Mouse (Mus musculus): ENCODE data around the gene Rps28. TPM values are rescaled to one million over a fixed set of nuclear protein-coding genes. Genes with fewer than 3 reads are reported as not detected.

The Rps28 gene
- polyA plus RNA-seq, 1 experiment from 2014 or later = 613 TPM

DNA sequence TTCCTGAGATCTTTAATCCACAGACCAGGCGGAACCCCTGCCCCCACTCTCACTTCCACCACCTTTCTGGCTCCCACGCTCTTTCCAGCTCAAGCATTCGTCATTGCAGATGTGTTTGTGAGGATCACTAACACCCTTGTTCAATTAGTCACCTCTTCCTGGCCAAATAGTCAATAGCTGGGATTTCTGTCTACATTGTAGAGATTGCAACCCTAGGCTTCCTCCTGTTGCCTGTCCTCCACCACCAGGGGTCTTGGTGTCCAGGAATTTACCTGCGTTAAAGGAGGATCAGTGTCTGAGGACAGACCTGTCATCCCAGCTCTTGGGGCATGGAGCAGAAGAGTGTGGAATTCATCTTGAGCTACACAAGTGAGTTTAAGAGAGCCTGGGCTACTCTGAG, 42.3 kb downstream of the Rps28 start:
- WGBS = 32% methylated on average over 4 of the region's 4 CpGs
- Histone ChIP-seq H3K27ac (replicated peaks) (no peak overlapping the region), H3K36me3 (no peaks in the 10 kb centered on the region), H3K4me2 (replicated peaks) (peak overlapping the region; percentile 71), H3K4me1 (peaks cover 16% of the 10 kb centered on the region), H3K9me3 (0 out of 2 replicates have a peak, but pooled peaks cover 4% of the 10 kb centered on the region), H3K4me3 (peak overlapping the region; percentile 43; the same call in 1 of the 2 replicates), H3K27me3 (peaks cover 28% of the 10 kb centered on the region), H3K9ac (replicated peaks) (no peak overlapping the region; the same call in 1 of the 2 replicates)
- no peak for ATAC-seq (ENCODE audit: low FRiP score, low read depth)

DNA sequence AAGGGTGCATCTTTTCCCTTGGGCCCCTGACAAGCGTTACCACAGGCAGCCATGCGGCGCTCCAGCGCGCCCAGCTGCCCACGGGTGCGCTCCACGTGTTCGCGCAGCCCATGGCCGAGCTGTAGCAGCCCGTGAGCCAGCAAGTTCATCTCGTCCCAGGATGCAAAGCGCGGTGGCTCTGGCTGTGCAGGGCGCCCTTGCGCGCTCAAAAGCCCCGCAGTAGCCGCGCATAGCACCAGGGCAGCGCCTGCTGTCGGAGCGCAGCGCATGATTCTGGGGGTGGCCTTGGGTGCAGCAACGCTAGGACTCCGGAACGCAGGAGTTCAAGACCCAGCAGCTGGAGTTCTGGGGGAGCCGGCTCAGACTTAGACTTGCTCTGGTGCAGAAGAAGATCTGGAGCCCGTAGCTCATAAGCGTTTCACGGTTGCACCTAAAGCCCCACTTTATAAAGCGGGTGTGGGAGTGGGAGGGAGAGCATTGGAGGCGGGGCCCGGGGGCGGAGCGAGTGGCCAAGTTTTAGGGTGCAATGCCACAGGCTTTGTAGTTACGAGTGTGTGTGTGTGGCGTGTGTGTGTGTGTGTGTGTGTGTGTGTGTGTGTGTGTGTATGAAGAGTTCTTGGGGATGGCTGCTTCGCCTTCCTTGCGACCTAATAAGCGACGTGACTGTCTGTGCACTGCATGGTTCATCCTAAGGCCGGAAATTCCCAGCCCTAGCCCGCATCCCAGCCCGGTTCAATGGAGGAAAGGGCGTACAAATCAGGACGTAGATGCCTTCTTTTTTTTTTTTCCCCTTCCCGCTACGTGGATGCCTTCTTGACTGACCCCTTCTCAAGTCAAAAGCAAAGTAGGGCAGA, 43.0 kb downstream of the Rps28 start, which contains the start of gene Angptl4:
Gene Angptl4 (minus strand): TSS at position 707 of the 854 bp plus-strand sequence.
- peak; percentile 91 for ATAC-seq (ENCODE audit: low FRiP score, low read depth)

DNA sequence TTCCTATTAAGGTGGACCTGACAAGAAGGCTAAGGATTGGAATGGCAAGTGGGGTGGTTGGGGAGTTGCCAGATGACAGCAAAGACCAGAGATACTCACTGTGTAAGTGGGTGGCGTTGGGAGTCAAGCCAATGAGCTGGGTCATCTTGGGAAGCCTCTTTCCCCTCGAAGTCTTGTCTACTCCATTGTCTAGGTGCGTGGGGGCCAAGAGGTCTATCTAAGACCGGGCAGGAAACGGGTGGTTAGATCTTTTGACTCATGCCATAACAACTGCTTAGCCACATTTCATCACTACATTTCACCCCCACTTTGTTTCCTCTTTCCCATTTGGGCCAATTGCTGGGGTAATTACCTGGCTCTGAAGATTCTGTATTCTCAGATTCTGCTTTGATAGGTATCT, 43.9 kb downstream of the Rps28 start:
- Histone ChIP-seq H3K27me3 (peaks cover 28% of the 10 kb centered on the region), H3K4me1 (peaks cover 16% of the 10 kb centered on the region), H3K4me2 (replicated peaks) (peak overlapping the region; percentile 71), H3K9ac (replicated peaks) (no peak overlapping the region), H3K4me3 (0 out of 2 replicates have a peak overlapping the region, but pooled peaks have one; percentile 43), H3K27ac (replicated peaks) (no peak overlapping the region), H3K9me3 (no peaks in the 10 kb centered on the region), H3K36me3 (no peaks in the 10 kb centered on the region)
- WGBS = 88% methylated on average over 5 of the region's 5 CpGs
- ATAC-seq (ENCODE audit: low FRiP score, low read depth) = no peak

More for the DNA sequence above, 43.0 kb downstream of the Rps28 start, which contains the start of gene Angptl4:
- WGBS = under 1% methylated on average over 49 of the region's 50 CpGs
- peak within 1 kb of the TSS; percentile 35; the same call in 1 of the 2 replicates for H3K27ac ChIP-seq (replicated peaks)
- H3K9me3 ChIP-seq = no peaks in the 10 kb centered on the region
- peak within 1 kb of the TSS; percentile 60 for H3K9ac ChIP-seq (replicated peaks)
- H3K36me3 ChIP-seq = no peaks in the 10 kb centered on the region
- peaks cover 16% of the 10 kb centered on the region for H3K4me1 ChIP-seq
- peaks cover 28% of the 10 kb centered on the region for H3K27me3 ChIP-seq
- H3K4me3 ChIP-seq = peak within 1 kb of the TSS; percentile 43
- peak within 1 kb of the TSS; percentile 71 for H3K4me2 ChIP-seq (replicated peaks)

DNA sequence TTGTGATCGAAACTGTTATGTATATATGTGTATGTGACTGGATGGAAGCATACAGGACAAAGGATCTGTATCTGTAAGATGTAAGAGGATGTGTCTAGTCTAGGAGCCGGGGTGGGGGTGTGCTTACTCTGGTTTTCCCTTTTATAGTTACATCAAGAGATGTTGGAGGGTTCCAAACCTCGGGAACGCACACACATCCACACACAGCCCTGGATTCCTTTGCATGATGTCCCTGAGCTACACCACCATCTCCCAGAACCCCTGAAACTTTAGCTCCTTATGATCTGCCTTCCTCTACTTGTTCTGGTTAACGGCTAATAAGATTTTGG, 44.4 kb downstream of the Rps28 start:
- Histone ChIP-seq H3K36me3 (no peaks in the 10 kb centered on the region), H3K4me3 (no peak overlapping the region), H3K4me2 (replicated peaks) (no peak overlapping the region), H3K9ac (replicated peaks) (no peak overlapping the region), H3K9me3 (no peaks in the 10 kb centered on the region), H3K27me3 (peaks cover 28% of the 10 kb centered on the region), H3K27ac (replicated peaks) (no peak overlapping the region), H3K4me1 (peaks cover 16% of the 10 kb centered on the region)
- ATAC-seq (ENCODE audit: low FRiP score, low read depth) = no peak
- 87% methylated on average over 5 of the region's 5 CpGs for WGBS

DNA sequence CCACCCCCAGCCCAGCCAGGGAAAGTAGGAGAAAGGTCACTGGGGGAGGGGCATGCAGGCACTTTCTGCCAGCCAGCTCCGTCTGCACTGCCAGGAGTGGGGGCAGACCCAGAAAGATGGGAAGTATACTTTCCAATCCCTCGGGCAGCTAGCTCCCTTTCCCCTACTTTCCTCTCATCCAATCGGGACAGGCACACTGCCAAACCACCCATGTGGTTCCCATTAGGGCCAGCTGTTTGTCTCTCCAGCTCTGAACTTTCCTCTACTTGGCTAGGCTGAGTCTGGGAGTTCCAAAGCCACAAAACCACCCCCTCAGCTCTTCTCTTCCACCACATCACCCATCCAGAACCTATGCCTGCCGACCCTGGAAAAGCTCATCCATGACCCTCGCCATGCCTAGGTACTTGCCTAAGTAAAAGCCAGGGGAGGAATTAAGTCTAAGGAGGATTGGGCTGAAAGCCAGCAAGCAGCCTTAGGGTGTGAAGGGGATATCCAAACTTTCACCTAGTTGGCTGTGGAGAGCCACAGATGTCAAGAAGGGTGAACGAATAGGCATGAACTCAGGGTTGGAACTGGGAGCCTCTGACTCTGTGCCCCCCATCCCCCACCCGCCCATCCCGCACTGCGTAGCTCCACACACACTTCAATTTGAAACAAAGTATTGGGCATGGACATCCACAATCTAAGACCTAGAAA, 44.9 kb downstream of the Rps28 start:
- Histone ChIP-seq H3K27me3 (peaks cover 28% of the 10 kb centered on the region), H3K9ac (replicated peaks) (no peak overlapping the region), H3K36me3 (no peaks in the 10 kb centered on the region), H3K27ac (replicated peaks) (no peak overlapping the region), H3K9me3 (no peaks in the 10 kb centered on the region), H3K4me1 (peaks cover 16% of the 10 kb centered on the region), H3K4me3 (no peak overlapping the region), H3K4me2 (replicated peaks) (no peak overlapping the region)
- no peak for ATAC-seq (ENCODE audit: low FRiP score, low read depth)
- WGBS = 70% methylated on average over 9 of the region's 9 CpGs

DNA sequence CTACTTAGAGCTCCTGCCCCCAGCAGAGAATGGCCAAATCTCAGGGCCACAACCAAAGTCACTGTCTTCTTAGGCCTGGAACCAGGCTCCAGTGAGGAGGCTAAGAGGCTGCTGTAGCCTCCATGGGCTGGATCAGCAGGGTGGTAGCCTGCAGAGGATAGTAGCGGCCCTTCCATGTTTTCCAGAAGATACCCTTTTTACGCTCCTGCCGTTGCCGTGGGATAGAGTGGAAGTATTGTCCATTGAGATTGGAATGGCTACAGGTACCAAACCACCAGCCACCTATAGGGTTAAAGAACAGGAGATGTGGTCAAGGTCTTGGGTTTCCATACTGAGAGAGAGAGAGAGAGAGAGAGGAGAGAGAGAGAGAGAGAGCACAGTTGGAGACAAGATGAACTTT, 49.1 kb downstream of the Rps28 start:
- Histone ChIP-seq H3K4me2 (replicated peaks) (no peak overlapping the region), H3K9ac (replicated peaks) (no peak overlapping the region), H3K9me3 (no peaks in the 10 kb centered on the region), H3K27me3 (peaks cover 7% of the 10 kb centered on the region), H3K4me3 (no peak overlapping the region), H3K27ac (replicated peaks) (no peak overlapping the region), H3K36me3 (no peaks in the 10 kb centered on the region), H3K4me1 (0 out of 2 replicates have a peak, but pooled peaks cover 3% of the 10 kb centered on the region)
- ATAC-seq (ENCODE audit: low FRiP score, low read depth) = no peak
- WGBS = 98% methylated on average over 4 of the region's 4 CpGs

DNA sequence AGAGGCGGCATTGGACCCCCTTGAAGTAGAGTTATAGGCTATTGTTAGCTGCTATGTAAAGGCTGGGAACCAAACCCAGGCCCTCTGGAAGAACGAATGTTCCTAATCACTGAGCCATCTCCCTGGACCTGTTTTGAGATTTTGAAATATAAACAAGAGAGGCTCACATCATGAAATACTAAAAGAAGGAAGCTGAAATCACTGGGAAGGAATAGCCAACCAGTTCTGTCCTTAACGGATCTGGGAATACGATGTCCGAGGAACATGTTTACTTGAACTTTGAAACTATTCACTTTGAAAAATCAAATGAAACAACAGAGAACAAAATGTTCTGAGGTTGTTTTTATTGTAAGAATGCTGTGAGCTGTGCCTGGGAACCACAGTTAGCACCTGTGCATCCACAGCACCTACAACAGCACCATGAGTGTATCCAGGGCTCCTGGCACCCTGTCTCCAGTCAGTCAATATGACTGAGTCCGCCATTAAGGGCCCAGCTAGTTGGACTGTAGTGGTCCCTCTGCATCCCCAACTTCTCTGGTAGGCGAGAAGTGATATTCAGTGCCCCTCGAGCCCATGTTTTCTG, 49.7 kb downstream of the Rps28 start:
- Histone ChIP-seq H3K27me3 (peaks cover 4% of the 10 kb centered on the region; the same call in 1 of the 2 replicates), H3K27ac (replicated peaks) (no peak overlapping the region), H3K4me3 (no peak overlapping the region), H3K9ac (replicated peaks) (no peak overlapping the region), H3K4me1 (0 out of 2 replicates have a peak, but pooled peaks cover 3% of the 10 kb centered on the region), H3K4me2 (replicated peaks) (no peak overlapping the region), H3K36me3 (no peaks in the 10 kb centered on the region), H3K9me3 (no peaks in the 10 kb centered on the region)
- WGBS = 93% methylated on average over 8 of the region's 8 CpGs
- ATAC-seq (ENCODE audit: low FRiP score, low read depth) = no peak

DNA sequence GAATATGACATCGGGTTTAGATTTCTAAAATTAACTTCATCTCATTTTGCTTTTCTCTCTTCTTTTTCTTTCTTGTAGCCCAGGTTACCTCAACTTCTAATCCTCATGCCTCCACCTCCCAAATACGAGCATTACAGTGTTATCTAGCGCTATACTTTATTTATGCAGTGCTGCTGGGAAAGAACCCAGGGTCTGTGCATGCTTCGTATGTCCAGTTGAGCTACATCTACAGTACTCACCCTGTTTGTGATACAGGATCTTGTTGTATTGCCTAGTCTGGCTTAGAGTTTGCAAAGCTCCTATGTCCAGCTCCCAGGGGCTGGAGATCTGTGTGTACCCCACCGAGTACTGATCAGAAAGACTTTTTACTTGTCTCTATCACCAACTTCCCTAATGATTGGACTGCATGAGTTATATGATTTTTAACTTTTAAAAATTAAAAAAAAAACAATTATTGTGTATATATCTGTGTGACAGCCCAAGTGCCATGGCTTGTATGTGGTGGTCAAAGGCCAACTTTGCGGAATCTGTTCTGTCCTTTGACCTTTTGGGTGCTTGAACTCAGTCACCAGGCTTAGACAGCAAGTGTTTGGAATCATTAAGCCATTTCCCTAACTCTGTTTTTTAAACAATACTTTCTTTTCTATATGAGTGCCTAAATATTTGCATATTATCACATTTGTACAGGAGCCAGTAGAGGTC, 50.3 kb downstream of the Rps28 start:
- no peak overlapping the region for H3K4me2 ChIP-seq (replicated peaks)
- peaks cover 4% of the 10 kb centered on the region; the same call in 1 of the 2 replicates for H3K27me3 ChIP-seq
- H3K27ac ChIP-seq (replicated peaks) = no peak overlapping the region
- no peak for ATAC-seq (ENCODE audit: low FRiP score, low read depth)
- 88% methylated on average over 6 of the region's 6 CpGs for WGBS
- H3K36me3 ChIP-seq = no peaks in the 10 kb centered on the region
- H3K4me3 ChIP-seq = no peak overlapping the region
- no peaks in the 10 kb centered on the region for H3K4me1 ChIP-seq
- no peak overlapping the region for H3K9ac ChIP-seq (replicated peaks)
- H3K9me3 ChIP-seq = no peaks in the 10 kb centered on the region

DNA sequence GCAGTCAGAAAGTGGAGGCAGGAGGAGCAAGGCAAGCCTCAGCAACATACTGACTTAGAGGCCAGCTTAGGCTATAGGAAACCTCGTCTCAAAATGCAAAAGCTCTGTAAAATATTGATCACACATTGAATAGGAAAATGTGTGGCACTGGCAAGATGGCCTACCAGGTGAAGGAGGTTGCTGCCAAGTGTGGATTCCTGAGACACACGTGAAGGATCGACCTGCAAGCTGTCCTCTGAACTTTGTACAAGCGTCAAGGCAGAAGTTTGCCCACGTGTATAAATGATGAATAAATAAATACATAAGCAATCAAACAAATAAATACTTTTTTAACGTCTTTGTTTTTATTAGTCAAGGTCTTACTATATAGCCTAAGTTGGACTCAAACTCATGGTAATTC, 50.9 kb downstream of the Rps28 start:
- WGBS = 81% methylated on average over 6 of the region's 6 CpGs
- H3K9ac ChIP-seq (replicated peaks) = no peak overlapping the region
- no peak for ATAC-seq (ENCODE audit: low FRiP score, low read depth)
- H3K4me3 ChIP-seq = no peak overlapping the region
- H3K4me1 ChIP-seq = no peaks in the 10 kb centered on the region
- no peak overlapping the region for H3K4me2 ChIP-seq (replicated peaks)
- peaks cover 4% of the 10 kb centered on the region; the same call in 1 of the 2 replicates for H3K27me3 ChIP-seq
- H3K9me3 ChIP-seq = no peaks in the 10 kb centered on the region
- no peaks in the 10 kb centered on the region for H3K36me3 ChIP-seq
- no peak overlapping the region for H3K27ac ChIP-seq (replicated peaks)

DNA sequence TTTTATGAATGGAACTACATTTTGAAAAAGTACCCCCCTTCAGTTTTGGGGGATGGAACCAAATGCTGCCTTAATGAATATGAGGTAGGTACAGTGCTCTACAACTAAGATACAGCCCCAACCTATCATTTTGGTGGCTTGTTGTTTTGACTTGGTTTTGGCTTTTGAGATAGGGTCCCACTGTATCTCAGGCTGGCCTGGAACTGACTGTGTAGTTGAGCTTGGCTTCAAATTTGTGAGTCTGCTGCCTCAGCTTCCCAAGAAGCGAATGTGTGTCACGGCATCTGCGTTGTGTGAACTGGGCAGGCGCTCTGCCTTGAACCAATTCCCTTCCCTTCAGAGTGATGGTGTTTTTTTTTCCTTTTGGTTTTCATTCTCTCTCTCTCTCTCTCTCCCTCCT, 52.7 kb downstream of the Rps28 start:
- H3K36me3 ChIP-seq = no peaks in the 10 kb centered on the region
- H3K4me2 ChIP-seq (replicated peaks) = no peak overlapping the region
- no peak overlapping the region for H3K9ac ChIP-seq (replicated peaks)
- H3K4me1 ChIP-seq = no peaks in the 10 kb centered on the region
- no peak overlapping the region for H3K27ac ChIP-seq (replicated peaks)
- no peak for ATAC-seq (ENCODE audit: low FRiP score, low read depth)
- H3K9me3 ChIP-seq = no peaks in the 10 kb centered on the region
- H3K4me3 ChIP-seq = no peak overlapping the region
- WGBS = 90% methylated on average over 4 of the region's 4 CpGs
- peaks cover 4% of the 10 kb centered on the region; the same call in 1 of the 2 replicates for H3K27me3 ChIP-seq

All from midbrain, embryonic 12.5 days (tissue).